Mouse (Mus musculus) thymus, adult 2 months (tissue): ENCODE results near the gene Ankmy1.

Experiments used
- CTCF ChIP-seq: fragments of 200-500 bp; IDR thresholded peaks from 2 replicates; pipeline ENCODE4 v1.5.1; 2012; ENCODE audit warnings: mild to moderate bottlenecking, control low read depth, low read length, moderate library complexity, borderline replicate concordance; ENCODE audit not compliant: control insufficient read depth, poor library complexity, insufficient read depth; ENCODE audit errors: extremely low read depth
- POLR2A ChIP-seq: fragments of 200-500 bp; IDR thresholded peaks from 2 replicates; pipeline ENCODE4 v1.6.1; 2012; ENCODE audit warnings: mild to moderate bottlenecking, low read length, control low read depth, moderate library complexity; ENCODE audit not compliant: control insufficient read depth, poor library complexity, insufficient read depth; ENCODE audit errors: extremely low read depth

- no peak for TF ChIP-seq CTCF
- no peak for TF ChIP-seq POLR2A
Observed at GRCm38 (mm10) chr1:92832011-92833010, 70.4 kb downstream of the Ankmy1 start.
